Mouse (Mus musculus): Measurements from ENCODE around the gene Anks6. TPM values are rescaled to one million over a fixed set of nuclear protein-coding genes. Genes with fewer than 3 reads are reported as not detected.
A peak's percentile ranks its signal among the peaks of the same experiment; 100 is the strongest.

The Anks6 gene
- polyA plus RNA-seq, 1 experiment from 2014 or later = 2.6 TPM

DNA sequence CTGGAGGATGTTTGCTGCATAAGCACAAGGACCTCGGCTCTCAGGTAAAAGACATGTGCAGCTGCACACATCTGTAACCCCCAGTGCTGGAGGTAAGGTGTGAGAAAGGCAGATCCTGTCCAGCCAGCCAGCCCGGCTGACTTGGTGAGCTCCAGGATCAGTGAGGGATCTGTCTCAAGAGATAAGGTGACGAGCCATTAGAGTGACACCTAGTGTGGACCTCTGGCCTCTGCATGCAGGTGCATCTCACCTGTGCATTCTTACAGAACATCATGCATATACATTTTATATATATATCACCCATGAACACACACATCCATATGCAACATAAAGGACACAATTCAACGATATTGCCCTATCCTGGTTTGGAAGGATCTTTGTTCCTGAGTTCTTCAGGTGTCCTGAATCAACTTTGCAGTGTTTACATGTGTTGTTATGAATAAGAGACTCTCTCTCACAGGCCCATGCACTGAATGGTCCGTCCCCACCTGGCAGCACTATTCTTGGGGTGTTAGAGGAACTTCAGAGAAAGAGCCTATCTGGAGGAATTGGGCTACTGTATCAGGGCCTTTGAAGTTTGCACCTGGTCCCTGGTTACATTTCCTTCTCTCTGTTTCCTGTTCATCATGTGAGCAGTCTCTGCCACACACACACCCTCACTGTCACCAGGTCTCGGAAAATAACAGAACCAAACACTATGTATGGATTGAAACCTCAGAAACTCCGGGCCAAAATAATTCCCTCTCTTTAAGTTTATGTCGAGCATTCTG is 56.4 kb downstream of the Anks6 start:
- Histone ChIP-seq H3K4me1 (no peaks in the 10 kb centered on the region), H3K4me3 (no peak overlapping the region), H3K9ac (no peak overlapping the region), H3K27me3 (no peaks in the 10 kb centered on the region), H3K36me3 (ENCODE audit: poor library complexity, severe bottlenecking) (no peaks in the 10 kb centered on the region), H3K27ac (no peak overlapping the region), H3K4me2 (no peak overlapping the region), H3K9me3 (replicated peaks) (no peaks in the 10 kb centered on the region)
- no peak for ATAC-seq
- WGBS = 75% methylated on average over 8 of the region's 8 CpGs

- H3K9me3 ChIP-seq (replicated peaks) = no peaks in the 10 kb centered on the region
Observed at GRCm38 (mm10) chr4:46997969-46998368, 59.3 kb downstream of the Anks6 start.

DNA sequence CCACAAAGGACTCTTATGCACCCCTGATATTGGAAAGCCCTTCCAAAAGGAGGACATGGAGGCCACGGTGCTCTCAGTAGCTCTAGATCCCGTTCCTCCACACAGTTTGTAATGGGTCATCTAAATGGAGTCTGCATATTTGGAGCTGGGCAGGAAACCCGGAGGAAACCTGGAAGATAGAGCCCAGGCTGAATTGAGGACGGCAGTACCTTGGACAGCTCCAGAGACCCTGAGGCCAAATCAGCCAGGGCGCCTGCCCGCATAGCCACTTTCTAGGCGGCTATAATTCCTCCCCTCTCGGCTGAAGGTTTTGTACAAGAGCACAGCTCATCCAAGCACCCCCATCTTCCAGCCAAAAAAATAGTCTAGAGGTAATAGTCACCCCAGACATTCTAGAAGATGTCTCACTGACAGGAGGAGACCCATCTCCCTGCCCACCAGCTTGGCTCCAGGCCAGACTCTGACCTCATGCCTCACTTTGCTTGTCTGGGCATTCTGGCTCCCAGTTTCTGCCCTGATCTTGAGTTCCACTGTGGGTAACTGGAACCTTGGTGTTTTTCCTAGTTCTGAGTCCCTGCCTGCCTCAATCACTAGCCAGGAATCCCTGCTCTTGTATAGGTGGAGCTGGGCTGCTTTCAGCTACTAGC is 64.3 kb downstream of the Anks6 start:
- no peak overlapping the region for H3K9ac ChIP-seq
- H3K27me3 ChIP-seq = peaks cover 63% of the 10 kb centered on the region
- no peak overlapping the region for H3K27ac ChIP-seq
- 4% methylated on average over 8 of the region's 8 CpGs for WGBS
- H3K4me2 ChIP-seq = no peak overlapping the region
- ATAC-seq = no peak
- H3K36me3 ChIP-seq (ENCODE audit: poor library complexity, severe bottlenecking) = no peaks in the 10 kb centered on the region
- H3K4me3 ChIP-seq = no peak overlapping the region
- no peaks in the 10 kb centered on the region for H3K9me3 ChIP-seq (replicated peaks)
- H3K4me1 ChIP-seq = peaks cover 32% of the 10 kb centered on the region

More at GRCm38 (mm10) chr4:46997969-46998368, 59.3 kb downstream of the Anks6 start:
- Histone ChIP-seq H3K4me2 (no peak overlapping the region), H3K36me3 (ENCODE audit: poor library complexity, severe bottlenecking) (no peaks in the 10 kb centered on the region), H3K4me3 (no peak overlapping the region), H3K27ac (no peak overlapping the region), H3K9ac (no peak overlapping the region), H3K4me1 (no peaks in the 10 kb centered on the region), H3K27me3 (peaks cover 16% of the 10 kb centered on the region)
- no peak for ATAC-seq
- 77% methylated on average over 2 of the region's 2 CpGs for WGBS

GRCm38 (mm10) chr4:46991959-46992316 is 65.3 kb downstream of the Anks6 start:
- peaks cover 32% of the 10 kb centered on the region for H3K4me1 ChIP-seq
- H3K27ac ChIP-seq = peak overlapping the region; percentile 82
- H3K36me3 ChIP-seq (ENCODE audit: poor library complexity, severe bottlenecking) = no peaks in the 10 kb centered on the region
- 3% methylated on average over 19 of the region's 31 CpGs for WGBS
- H3K4me3 ChIP-seq = peak overlapping the region; percentile 63
- peak overlapping the region; percentile 72 for H3K9ac ChIP-seq
- no peak; the same call in 1 of the 2 replicates for ATAC-seq
- H3K4me2 ChIP-seq = peak overlapping the region; percentile 88
- peaks cover 68% of the 10 kb centered on the region for H3K27me3 ChIP-seq
- no peaks in the 10 kb centered on the region for H3K9me3 ChIP-seq (replicated peaks)

GRCm38 (mm10) chr4:46991016-46991958 is 65.9 kb downstream of the Anks6 start, which contains the start of gene Gabbr2:
Gene Gabbr2, minus strand, starts transcription at chr4:46991873.
- H3K27ac ChIP-seq = peak within 1 kb of the TSS; percentile 82
- H3K9me3 ChIP-seq (replicated peaks) = no peaks in the 10 kb centered on the region
- peak within 1 kb of the TSS; percentile 72 for H3K9ac ChIP-seq
- H3K27me3 ChIP-seq = peaks cover 68% of the 10 kb centered on the region
- WGBS = 1% methylated on average over 70 of the region's 134 CpGs
- H3K4me2 ChIP-seq = peak within 1 kb of the TSS; percentile 88
- no peaks in the 10 kb centered on the region for H3K36me3 ChIP-seq (ENCODE audit: poor library complexity, severe bottlenecking)
- peaks cover 32% of the 10 kb centered on the region for H3K4me1 ChIP-seq
- ATAC-seq = peak; percentile 78
- peak within 1 kb of the TSS; percentile 63 for H3K4me3 ChIP-seq

- H3K27ac ChIP-seq = no peak overlapping the region
- H3K27me3 ChIP-seq = peaks cover 68% of the 10 kb centered on the region
- H3K9me3 ChIP-seq (replicated peaks) = no peaks in the 10 kb centered on the region
- 2% methylated on average over 29 of the region's 29 CpGs for WGBS
- peak; percentile 22 for ATAC-seq
- peak overlapping the region; percentile 88 for H3K4me2 ChIP-seq
- H3K36me3 ChIP-seq (ENCODE audit: poor library complexity, severe bottlenecking) = no peaks in the 10 kb centered on the region
- H3K4me1 ChIP-seq = peaks cover 32% of the 10 kb centered on the region
- H3K4me3 ChIP-seq = peak overlapping the region; percentile 63
- H3K9ac ChIP-seq = peak overlapping the region; percentile 72
Observed at GRCm38 (mm10) chr4:46990281-46991015, 66.8 kb downstream of the Anks6 start.

DNA sequence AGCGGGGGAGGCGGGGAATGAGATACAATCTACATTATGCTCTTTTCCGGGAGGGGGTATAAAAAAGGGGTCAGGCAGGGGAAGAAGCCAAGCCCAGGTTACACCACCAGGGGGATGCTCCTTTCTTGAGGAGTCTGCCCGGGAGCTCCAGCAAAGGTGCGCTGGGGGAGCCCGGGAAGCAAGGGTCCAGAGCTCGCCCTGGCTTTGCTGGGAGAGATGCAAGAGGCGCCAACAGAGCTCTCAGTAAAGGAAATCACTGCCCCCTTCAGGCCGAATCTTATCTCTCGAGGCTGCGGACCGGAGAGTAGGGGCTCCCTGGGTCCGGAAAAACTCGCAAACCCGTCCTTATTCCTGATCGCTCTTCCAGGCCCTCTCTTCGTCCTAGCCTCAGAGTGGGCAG is 67.4 kb downstream of the Anks6 start:
- under 1% methylated on average over 17 of the region's 17 CpGs for WGBS
- Histone ChIP-seq H3K9ac (peak overlapping the region; percentile 37; the same call in 1 of the 2 replicates), H3K27ac (no peak overlapping the region), H3K9me3 (replicated peaks) (no peaks in the 10 kb centered on the region), H3K36me3 (ENCODE audit: poor library complexity, severe bottlenecking) (no peaks in the 10 kb centered on the region), H3K4me1 (peaks cover 32% of the 10 kb centered on the region), H3K4me3 (peak overlapping the region; percentile 63), H3K4me2 (peak overlapping the region; percentile 88), H3K27me3 (peaks cover 68% of the 10 kb centered on the region)
- peak; percentile 61 for ATAC-seq

- H3K9ac ChIP-seq = no peak overlapping the region
- H3K4me3 ChIP-seq = no peak overlapping the region
- ATAC-seq = no peak
- no peak overlapping the region for H3K27ac ChIP-seq
- 73% methylated on average over 4 of the region's 4 CpGs for WGBS
- H3K4me2 ChIP-seq = 0 out of 2 replicates have a peak overlapping the region, but pooled peaks have one; percentile 88
- peaks cover 61% of the 10 kb centered on the region for H3K27me3 ChIP-seq
- H3K4me1 ChIP-seq = peaks cover 32% of the 10 kb centered on the region
- H3K36me3 ChIP-seq (ENCODE audit: poor library complexity, severe bottlenecking) = no peaks in the 10 kb centered on the region
- H3K9me3 ChIP-seq (replicated peaks) = no peaks in the 10 kb centered on the region
Observed at GRCm38 (mm10) chr4:46988824-46989223, 68.4 kb downstream of the Anks6 start.

DNA sequence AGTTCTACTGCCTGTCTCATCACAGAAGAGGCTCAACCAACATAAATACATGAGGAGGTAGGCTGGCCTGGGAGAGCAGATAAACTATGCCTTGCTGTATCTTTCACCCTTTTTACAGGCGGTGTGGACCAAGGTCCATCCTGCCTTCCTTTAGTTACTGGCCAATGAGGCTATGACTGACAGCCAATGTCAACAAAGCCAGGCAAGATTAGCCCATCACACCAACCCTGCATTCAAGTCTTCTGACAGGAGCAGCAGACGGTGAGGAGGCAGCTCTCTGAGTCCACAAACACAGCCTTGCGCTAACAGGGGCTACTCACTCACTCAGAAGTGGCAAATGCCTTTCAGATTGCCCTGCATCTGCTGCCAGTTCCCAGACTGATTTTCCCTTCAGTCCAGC is 69.0 kb downstream of the Anks6 start:
- no peak overlapping the region for H3K4me2 ChIP-seq
- ATAC-seq = no peak
- H3K36me3 ChIP-seq (ENCODE audit: poor library complexity, severe bottlenecking) = no peaks in the 10 kb centered on the region
- WGBS = 64% methylated on average over 3 of the region's 3 CpGs
- H3K9ac ChIP-seq = no peak overlapping the region
- H3K27ac ChIP-seq = no peak overlapping the region
- H3K4me3 ChIP-seq = no peak overlapping the region
- H3K9me3 ChIP-seq (replicated peaks) = no peaks in the 10 kb centered on the region
- H3K27me3 ChIP-seq = peaks cover 55% of the 10 kb centered on the region
- peaks cover 32% of the 10 kb centered on the region for H3K4me1 ChIP-seq

DNA sequence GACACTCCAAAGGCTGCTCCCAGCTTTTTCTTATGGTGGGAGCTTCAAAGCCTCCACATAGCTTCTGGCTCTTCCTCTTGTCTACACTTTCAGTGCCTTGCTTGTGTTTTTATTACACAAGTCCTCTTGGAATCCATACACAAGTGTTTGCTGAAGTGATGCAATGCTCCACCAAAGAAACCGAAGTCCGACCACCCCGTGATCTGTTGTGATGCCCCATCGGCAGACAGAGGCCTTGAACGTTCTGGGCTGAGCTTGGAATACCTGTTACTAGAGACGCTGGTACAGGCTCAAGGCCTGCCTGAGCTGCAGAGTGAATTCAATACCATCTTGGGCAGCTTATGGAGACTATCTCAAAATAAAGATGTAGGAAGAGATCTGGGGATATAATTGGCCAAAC is 69.4 kb downstream of the Anks6 start:
- H3K27ac ChIP-seq = no peak overlapping the region
- peaks cover 51% of the 10 kb centered on the region for H3K27me3 ChIP-seq
- no peak overlapping the region for H3K4me3 ChIP-seq
- H3K4me1 ChIP-seq = peaks cover 32% of the 10 kb centered on the region
- ATAC-seq = no peak
- no peak overlapping the region for H3K9ac ChIP-seq
- H3K9me3 ChIP-seq (replicated peaks) = no peaks in the 10 kb centered on the region
- H3K4me2 ChIP-seq = no peak overlapping the region
- 89% methylated on average over 6 of the region's 6 CpGs for WGBS
- H3K36me3 ChIP-seq (ENCODE audit: poor library complexity, severe bottlenecking) = no peaks in the 10 kb centered on the region

DNA sequence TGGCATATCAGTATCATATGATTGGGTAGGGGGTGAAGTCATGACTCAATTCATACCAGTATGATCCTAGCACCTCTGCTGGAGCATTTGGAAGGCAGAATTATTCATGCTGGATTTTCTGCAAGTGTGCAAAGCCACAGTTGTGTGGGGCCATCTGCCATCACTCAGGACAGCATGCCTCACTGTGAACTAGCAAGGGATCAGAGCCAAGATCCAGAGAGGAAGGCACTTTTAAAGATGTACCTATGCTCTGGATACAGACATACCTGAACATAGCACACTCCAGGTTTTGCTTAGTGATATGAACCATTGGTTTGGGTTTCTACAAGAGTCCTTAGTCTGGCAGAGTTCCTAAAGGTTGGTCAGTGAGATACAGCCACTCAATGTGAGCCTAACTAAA is 71.2 kb downstream of the Anks6 start:
- H3K4me3 ChIP-seq = no peak overlapping the region
- H3K9ac ChIP-seq = no peak overlapping the region
- peaks cover 37% of the 10 kb centered on the region for H3K27me3 ChIP-seq
- no peak overlapping the region for H3K27ac ChIP-seq
- H3K4me2 ChIP-seq = no peak overlapping the region
- H3K4me1 ChIP-seq = peaks cover 24% of the 10 kb centered on the region
- H3K9me3 ChIP-seq (replicated peaks) = no peaks in the 10 kb centered on the region
- H3K36me3 ChIP-seq (ENCODE audit: poor library complexity, severe bottlenecking) = no peaks in the 10 kb centered on the region
- ATAC-seq = no peak

Data from forebrain, embryonic 13.5 days (tissue).